8 mouse cellular contexts compared by ENCODE assay signal in the genomic region with DNA sequence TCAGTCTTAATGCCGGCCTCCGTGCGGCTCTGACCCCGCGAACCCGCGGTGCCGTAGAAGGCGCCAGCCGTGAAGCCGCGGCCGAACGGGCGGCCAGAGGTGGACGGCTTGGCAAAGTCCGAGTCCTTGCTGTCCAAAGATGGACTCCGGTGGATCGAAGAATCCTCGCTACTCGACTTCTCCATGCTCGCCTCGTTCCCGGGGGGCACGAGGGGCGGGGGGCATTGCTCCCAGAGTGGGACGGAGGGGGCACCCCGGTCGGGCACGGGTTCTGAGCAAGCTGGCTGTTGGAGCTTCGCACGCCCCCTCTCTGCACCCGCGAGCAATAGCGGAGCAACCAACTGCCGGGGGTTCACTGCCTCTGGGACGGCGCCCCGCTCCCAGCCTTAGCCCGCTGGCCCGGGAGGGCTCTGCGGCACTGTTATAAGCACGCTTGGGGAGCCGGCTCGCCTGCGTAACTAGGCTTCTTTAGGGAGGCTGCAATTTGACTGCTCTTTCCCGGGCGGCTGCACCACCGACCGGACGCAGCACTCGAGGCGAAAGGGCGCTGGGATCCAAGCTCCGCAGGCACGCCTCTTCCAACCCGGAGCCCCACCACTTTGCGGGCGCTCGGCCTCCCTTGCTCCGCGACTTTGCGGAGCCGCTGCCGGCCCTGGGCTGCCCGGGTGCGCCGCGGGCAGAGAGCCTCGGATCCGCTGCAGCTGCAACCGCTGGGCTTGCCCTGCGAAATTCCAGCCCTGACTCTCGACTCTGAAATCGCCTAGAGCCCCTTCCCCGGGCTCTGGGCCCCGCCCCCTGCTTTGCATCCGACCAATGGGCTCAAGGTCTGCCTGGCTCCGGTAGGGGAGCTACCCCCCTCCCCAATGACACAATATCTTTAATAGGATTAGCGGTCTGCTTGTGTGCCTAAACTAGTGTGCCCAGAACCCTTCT.
A peak's percentile ranks its signal among the peaks of the same experiment; 100 is the strongest.
DNase-seq lines count a peak whose midpoint lies in the region; ATAC-seq and TF ChIP-seq lines count a peak whose summit lies in the region.

No protein-coding gene starts in this region.

- no peak overlapping the region for H3K27ac ChIP-seq in ES-E14 (ENCODE audit: insufficient read depth, low read depth, low read length, poor library complexity, severe bottlenecking)
- H3K27ac ChIP-seq in embryonic fibroblast, embryonic 13.5 days (ENCODE audit: insufficient read depth, low read length), result peak overlapping the region; percentile 77
- peak overlapping the region; percentile 90 for H3K27ac ChIP-seq in heart, embryonic 13.5 days (replicated peaks)
- H3K27ac ChIP-seq in kidney, embryonic 16.5 days (ENCODE audit: low read length), result peak overlapping the region; percentile 60

- no peaks in the 10 kb centered on the region for H3K27me3 ChIP-seq in heart, embryonic 13.5 days (replicated peaks)
- peaks cover 8% of the 10 kb centered on the region; the same call in 1 of the 2 replicates for H3K27me3 ChIP-seq in kidney, embryonic 16.5 days (ENCODE audit: insufficient read depth, low read length)

- DNase-seq in ES-E14 (ENCODE audit: low read depth, low spot score), result peak; percentile 80
- peak; percentile 77 to 86 for DNase-seq in adrenal gland, postnatal 36 days
- DNase-seq in lung, postnatal 10 days, result peak; percentile 62
- peak; percentile 34 to 54 for DNase-seq in right cerebral cortex, adult 2 months (ENCODE audit: low spot score in 2 of 2)
- no peak for DNase-seq in spleen, adult 12 weeks (ENCODE audit: low spot score)

- H3K36me3 ChIP-seq in ES-E14 (ENCODE audit: control insufficient read depth, insufficient read depth, low read length, poor library complexity, severe bottlenecking), result no peaks in the 10 kb centered on the region
- no peaks in the 10 kb centered on the region for H3K36me3 ChIP-seq in heart, embryonic 13.5 days
- no peaks in the 10 kb centered on the region for H3K36me3 ChIP-seq in kidney, embryonic 16.5 days (ENCODE audit: insufficient read depth, low read length)

- in situ Hi-C loops in ES-E14 (cut with MboI; ENCODE audit: low sequenced_read_pairs in 2 of 2, unreplicated experiment in 2 of 2), result no loop called here

- H3K4me2 ChIP-seq in heart, embryonic 13.5 days, result peak overlapping the region; percentile 95
- peak overlapping the region; percentile 71 for H3K4me2 ChIP-seq in kidney, embryonic 16.5 days (replicated peaks; ENCODE audit: low read depth, low read length)

- peaks cover 0 to 14% of the 10 kb centered on the region in 2 experiments; a peak in 3 of 4 replicates for H3K4me1 ChIP-seq in ES-E14 (ENCODE audit: control insufficient read depth in 2 of 2, insufficient read depth in 2 of 2, low read length in 2 of 2, poor library complexity in 1 of 2)
- H3K4me1 ChIP-seq in embryonic fibroblast, embryonic 13.5 days (ENCODE audit: control insufficient read depth, insufficient read depth, low read length), result peaks cover 6% of the 10 kb centered on the region
- H3K4me1 ChIP-seq in heart, embryonic 13.5 days, result peaks cover 93% of the 10 kb centered on the region
- H3K4me1 ChIP-seq in kidney, embryonic 16.5 days (ENCODE audit: insufficient read depth, low read length), result peaks cover 39% of the 10 kb centered on the region

- peak overlapping the region; percentile 76 to 78 for H3K4me3 ChIP-seq in ES-E14 (ENCODE audit: insufficient read depth in 1 of 2, low read depth in 1 of 2, low read length in 2 of 2, poor library complexity in 1 of 2, severe bottlenecking in 1 of 2)
- peak overlapping the region; percentile 63 for H3K4me3 ChIP-seq in embryonic fibroblast, embryonic 13.5 days (ENCODE audit: insufficient read depth, low read length)
- H3K4me3 ChIP-seq in heart, embryonic 13.5 days, result peak overlapping the region; percentile 65
- H3K4me3 ChIP-seq in kidney, embryonic 16.5 days (ENCODE audit: low read length), result peak overlapping the region; percentile 46

- ATAC-seq in heart, embryonic 13.5 days (ENCODE audit: extremely low read depth, insufficient number of reproducible peaks, low FRiP score, low TSS enrichment), result peak; percentile 62; the same call in 1 of the 2 replicates
- ATAC-seq in kidney, embryonic 16.5 days (ENCODE audit: low FRiP score, low TSS enrichment), result peak; percentile 73

- peak overlapping the region; percentile 67 for H3K9ac ChIP-seq in ES-E14 (ENCODE audit: insufficient read depth, low read depth, low read length, poor library complexity, severe bottlenecking)
- H3K9ac ChIP-seq in heart, embryonic 13.5 days, result peak overlapping the region; percentile 92
- H3K9ac ChIP-seq in kidney, embryonic 16.5 days (replicated peaks; ENCODE audit: low read length), result peak overlapping the region; percentile 56

- peak; percentile 86 for TF ChIP-seq POLR2A in embryonic fibroblast, embryonic 13.5 days (IDR thresholded peaks at IDR 0.05; ENCODE audit: low read depth, low read length)

- H3K9me3 ChIP-seq in ES-E14 (ENCODE audit: control insufficient read depth, insufficient read depth, low read depth, low read length), result no peaks in the 10 kb centered on the region
- H3K9me3 ChIP-seq in heart, embryonic 13.5 days, result no peaks in the 10 kb centered on the region
- no peaks in the 10 kb centered on the region for H3K9me3 ChIP-seq in kidney, embryonic 16.5 days (ENCODE audit: low read length)

- 1% methylated on average over 80 of the region's 80 CpGs for WGBS in heart, embryonic 13.5 days
- whole genome bisulfite sequencing in kidney, embryonic 16.5 days, result 2% methylated on average over 79 of the region's 80 CpGs

- no peak for TF ChIP-seq CTCF in embryonic fibroblast, embryonic 13.5 days (IDR thresholded peaks at IDR 0.05; ENCODE audit: borderline replicate concordance, insufficient read depth, low read length)

TF ChIP-seq in ES-E14, 5 proteins besides CTCF, POLR2A, EP300 and RAD21:
- no peak for TF ChIP-seq ZNF384 (IDR thresholded peaks at IDR 0.05; ENCODE audit: low read depth, low read length)
- no peak for TF ChIP-seq ZC3H11A (IDR thresholded peaks at IDR 0.05; ENCODE audit: borderline replicate concordance, low read depth, low read length)
- TF ChIP-seq MAFK (IDR thresholded peaks at IDR 0.05; ENCODE audit: insufficient read depth, low read depth, low read length), result no peak
- no peak; the same call in 1 of the 2 replicates for TF ChIP-seq HCFC1 (IDR thresholded peaks at IDR 0.05; ENCODE audit: borderline replicate concordance, insufficient read depth, low read length)
- no peak for TF ChIP-seq CHD2 (IDR thresholded peaks at IDR 0.05; ENCODE audit: low read depth, low read length)
